Mouse (Mus musculus) hindbrain, embryonic 12.5 days (tissue): ENCODE results near the gene Mynn. TPM values are rescaled to one million over a fixed set of nuclear protein-coding genes. Genes with fewer than 3 reads are reported as not detected.

Source experiments
- ATAC-seq: fragments of 200-750 bp; cut with Nextera tagmentation; 2 replicates; pipeline ENCODE4 v1.8.0; 2017; ENCODE audit warnings: moderate TSS enrichment; ENCODE audit not compliant: low FRiP score
- H3K27ac ChIP-seq: fragments of 300-500 bp; sonication (generic); 2 replicates; pipeline ENCODE4 v1.5.1; 2016; ENCODE audit warnings: mild to moderate bottlenecking
- H3K27me3 ChIP-seq: fragments of 300-500 bp; sonication (generic); 2 replicates; pipeline ENCODE4 v1.6.1; 2016; ENCODE audit warnings: mild to moderate bottlenecking
- H3K36me3 ChIP-seq: fragments of 300-500 bp; sonication (generic); 2 replicates; pipeline ENCODE4 v1.6.1; 2016; ENCODE audit warnings: mild to moderate bottlenecking
- H3K4me1 ChIP-seq: fragments of 300-500 bp; sonication (generic); 2 replicates; pipeline ENCODE4 v1.6.1; 2016
- H3K4me2 ChIP-seq: fragments of 300-500 bp; sonication (generic); replicated peaks from 2 replicates; pipeline ENCODE4 v1.6.1; 2016; ENCODE audit warnings: mild to moderate bottlenecking
- H3K4me3 ChIP-seq: fragments of 300-500 bp; sonication (generic); 2 replicates; pipeline ENCODE4 v1.5.1; 2016; ENCODE audit warnings: mild to moderate bottlenecking
- H3K9ac ChIP-seq: fragments of 300-500 bp; sonication (generic); 2 replicates; pipeline ENCODE4 v1.6.1; 2016; ENCODE audit warnings: mild to moderate bottlenecking, moderate library complexity
- H3K9me3 ChIP-seq: fragments of 300-500 bp; sonication (generic); replicated peaks from 2 replicates; pipeline ENCODE4 v1.6.1; 2016; ENCODE audit warnings: mild to moderate bottlenecking
- WGBS: fragments of 180-500 bp; shearing (Covaris S2); methylation state at CpG from one replicate; pipeline ENCODE4 v1.1.7; 2016; 5-methylcytosine and 5-hydroxymethylcytosine counted together
- polyA plus RNA-seq: library from polyadenylated mRNA; unstranded; fragments of >200 nt; fragmentation: Nextera tagmentation; extraction: Ambion mirVana; gene quantifications from 2 replicates; pipeline ENCODE4 v1.2.1, GENCODE M21; 2016

Gene Mynn
- polyA plus RNA-seq, 1 experiment from 2014 or later = 33.4 TPM

- peaks cover 4% of the 10 kb centered on the region; the same call in 1 of the 2 replicates for H3K27me3 ChIP-seq
- peak overlapping the region; percentile 48 for H3K27ac ChIP-seq
- WGBS = 0% methylated on average over 14 of the region's 14 CpGs
These were observed 1.1 kb upstream of the Mynn start for GRCm38 (mm10) chr3:30600717-30601116.

GRCm38 (mm10) chr3:30601175-30601574 is 690 bp upstream of the Mynn start:
- Histone ChIP-seq H3K4me3 (peak overlapping the region; percentile 51), H3K27me3 (peaks cover 4% of the 10 kb centered on the region; the same call in 1 of the 2 replicates), H3K36me3 (peaks cover 12% of the 10 kb centered on the region), H3K4me2 (peak overlapping the region; percentile 81), H3K4me1 (peaks cover 25% of the 10 kb centered on the region), H3K27ac (peak overlapping the region; percentile 52; the same call in 1 of the 2 replicates), H3K9ac (no peak overlapping the region), H3K9me3 (no peaks in the 10 kb centered on the region)
- ATAC-seq = no peak
- WGBS = under 1% methylated on average over 17 of the region's 17 CpGs

More at GRCm38 (mm10) chr3:30600717-30601116, 1.1 kb upstream of the Mynn start:
- Histone ChIP-seq H3K4me3 (peak overlapping the region; percentile 51), H3K9ac (peak overlapping the region; percentile 43; the same call in 1 of the 2 replicates), H3K4me2 (peak overlapping the region; percentile 81), H3K9me3 (no peaks in the 10 kb centered on the region), H3K36me3 (peaks cover 11% of the 10 kb centered on the region; the same call in 1 of the 2 replicates), H3K4me1 (peaks cover 29% of the 10 kb centered on the region)
- ATAC-seq = no peak

- H3K27ac ChIP-seq = peak overlapping the region; percentile 93
- WGBS = 1% methylated on average over 13 of the region's 13 CpGs
- no peaks in the 10 kb centered on the region for H3K9me3 ChIP-seq
- H3K4me2 ChIP-seq = peak overlapping the region; percentile 81
- H3K4me1 ChIP-seq = peaks cover 25% of the 10 kb centered on the region
- peaks cover 15% of the 10 kb centered on the region for H3K36me3 ChIP-seq
- ATAC-seq = no peak
- H3K27me3 ChIP-seq = peaks cover 4% of the 10 kb centered on the region; the same call in 1 of the 2 replicates
- H3K4me3 ChIP-seq = peak overlapping the region; percentile 67
- peak overlapping the region; percentile 68 for H3K9ac ChIP-seq
These were observed 228 bp upstream of the Mynn start for GRCm38 (mm10) chr3:30601610-30602064.

GRCm38 (mm10) chr3:30602740-30603098 is 854 bp downstream of the Mynn start:
- Histone ChIP-seq H3K4me2 (peak overlapping the region; percentile 68), H3K4me1 (peaks cover 25% of the 10 kb centered on the region), H3K9me3 (no peaks in the 10 kb centered on the region), H3K36me3 (peaks cover 23% of the 10 kb centered on the region), H3K27ac (peak overlapping the region; percentile 93), H3K4me3 (peak overlapping the region; percentile 67), H3K9ac (peak overlapping the region; percentile 68), H3K27me3 (peaks cover 4% of the 10 kb centered on the region; the same call in 1 of the 2 replicates)
- ATAC-seq = peak; percentile 67; the same call in 1 of the 2 replicates
- WGBS = 0% methylated on average over 27 of the region's 27 CpGs

- ATAC-seq = no peak
- no peaks in the 10 kb centered on the region for H3K9me3 ChIP-seq
- peaks cover 3% of the 10 kb centered on the region; the same call in 1 of the 2 replicates for H3K27me3 ChIP-seq
- H3K4me3 ChIP-seq = peak overlapping the region; percentile 67
- no peak overlapping the region; the same call in 1 of the 2 replicates for H3K27ac ChIP-seq
- peak overlapping the region; percentile 68 for H3K9ac ChIP-seq
- 41% methylated on average over 10 of the region's 10 CpGs for WGBS
- H3K4me1 ChIP-seq = peaks cover 25% of the 10 kb centered on the region
- peak overlapping the region; percentile 68 for H3K4me2 ChIP-seq
- peaks cover 26% of the 10 kb centered on the region for H3K36me3 ChIP-seq
These were observed 1.4 kb downstream of the Mynn start for GRCm38 (mm10) chr3:30603256-30603655.

GRCm38 (mm10) chr3:30608999-30609398 is 7.1 kb downstream of the Mynn start:
- Histone ChIP-seq H3K4me2 (no peak overlapping the region), H3K36me3 (peaks cover 64% of the 10 kb centered on the region), H3K9ac (no peak overlapping the region), H3K9me3 (no peaks in the 10 kb centered on the region), H3K4me3 (no peak overlapping the region), H3K27ac (no peak overlapping the region), H3K4me1 (0 out of 2 replicates have a peak, but pooled peaks cover 2% of the 10 kb centered on the region), H3K27me3 (no peaks in the 10 kb centered on the region)
- no peak for ATAC-seq
- WGBS = 90% methylated on average over 3 of the region's 3 CpGs

GRCm38 (mm10) chr3:30610930-30611329 is 9.1 kb downstream of the Mynn start:
- 88% methylated on average over 4 of the region's 4 CpGs for WGBS
- H3K27ac ChIP-seq = no peak overlapping the region
- no peak overlapping the region for H3K4me2 ChIP-seq
- H3K27me3 ChIP-seq = no peaks in the 10 kb centered on the region
- no peak for ATAC-seq
- no peak overlapping the region for H3K9ac ChIP-seq
- H3K4me1 ChIP-seq = no peaks in the 10 kb centered on the region
- H3K36me3 ChIP-seq = peaks cover 70% of the 10 kb centered on the region
- H3K9me3 ChIP-seq = no peaks in the 10 kb centered on the region
- no peak overlapping the region for H3K4me3 ChIP-seq

GRCm38 (mm10) chr3:30620132-30620531 is 18.3 kb downstream of the Mynn start:
- H3K36me3 ChIP-seq = peaks cover 37% of the 10 kb centered on the region

GRCm38 (mm10) chr3:30633681-30634080 is 31.8 kb downstream of the Mynn start:
- H3K4me3 ChIP-seq = no peak overlapping the region
- H3K9ac ChIP-seq = no peak overlapping the region
- H3K27me3 ChIP-seq = no peaks in the 10 kb centered on the region
- H3K4me1 ChIP-seq = no peaks in the 10 kb centered on the region
- no peaks in the 10 kb centered on the region for H3K36me3 ChIP-seq
- no peak overlapping the region for H3K27ac ChIP-seq
- H3K4me2 ChIP-seq = no peak overlapping the region
- no peaks in the 10 kb centered on the region for H3K9me3 ChIP-seq
- no peak for ATAC-seq
- WGBS = 52% methylated on average over 3 of the region's 3 CpGs

More at GRCm38 (mm10) chr3:30620132-30620531, 18.3 kb downstream of the Mynn start:
- H3K9ac ChIP-seq = no peak overlapping the region
- WGBS = 89% methylated on average over 8 of the region's 8 CpGs
- no peak overlapping the region for H3K4me2 ChIP-seq
- no peaks in the 10 kb centered on the region for H3K9me3 ChIP-seq
- no peak overlapping the region for H3K4me3 ChIP-seq
- no peaks in the 10 kb centered on the region for H3K4me1 ChIP-seq
- H3K27ac ChIP-seq = no peak overlapping the region
- no peak for ATAC-seq
- H3K27me3 ChIP-seq = no peaks in the 10 kb centered on the region

GRCm38 (mm10) chr3:30635629-30636028 is 33.8 kb downstream of the Mynn start:
- H3K9me3 ChIP-seq = no peaks in the 10 kb centered on the region
- H3K36me3 ChIP-seq = no peaks in the 10 kb centered on the region
- H3K9ac ChIP-seq = no peak overlapping the region
- H3K27ac ChIP-seq = no peak overlapping the region
- H3K4me2 ChIP-seq = no peak overlapping the region
- ATAC-seq = no peak
- H3K27me3 ChIP-seq = no peaks in the 10 kb centered on the region
- H3K4me3 ChIP-seq = no peak overlapping the region
- no peaks in the 10 kb centered on the region for H3K4me1 ChIP-seq
- WGBS = 80% methylated on average over 4 of the region's 4 CpGs

- no peaks in the 10 kb centered on the region for H3K36me3 ChIP-seq
- ATAC-seq = no peak
- no peak within 1 kb of the TSS for H3K4me3 ChIP-seq
- no peak within 1 kb of the TSS for H3K27ac ChIP-seq
- H3K9ac ChIP-seq = no peak within 1 kb of the TSS
- no peak within 1 kb of the TSS for H3K4me2 ChIP-seq
- peaks cover 12% of the 10 kb centered on the region for H3K27me3 ChIP-seq
- WGBS = 82% methylated on average over 2 of the region's 2 CpGs
- H3K9me3 ChIP-seq = no peaks in the 10 kb centered on the region
- H3K4me1 ChIP-seq = peaks cover 4% of the 10 kb centered on the region
These were observed 42.3 kb downstream of the Mynn start, which contains the start of gene Lrriq4 for GRCm38 (mm10) chr3:30644207-30644606. Gene Lrriq4 (plus strand): TSS chr3:30644507.

- no peak overlapping the region for H3K4me3 ChIP-seq
- no peak overlapping the region for H3K9ac ChIP-seq
- no peak for ATAC-seq
- H3K4me1 ChIP-seq = peaks cover 13% of the 10 kb centered on the region
- no peaks in the 10 kb centered on the region for H3K36me3 ChIP-seq
- no peak overlapping the region for H3K4me2 ChIP-seq
- H3K27me3 ChIP-seq = peaks cover 37% of the 10 kb centered on the region
- H3K27ac ChIP-seq = no peak overlapping the region
- 49% methylated on average over 8 of the region's 8 CpGs for WGBS
- no peaks in the 10 kb centered on the region for H3K9me3 ChIP-seq
These were observed 44.9 kb downstream of the Mynn start for GRCm38 (mm10) chr3:30646761-30647160.
